Mouse (Mus musculus) kidney, postnatal 25 days (tissue): Measurements from ENCODE around the gene Cpsf4l.

ENCODE experiments used
- DNase-seq, 2 experiments: peaks; one replicate each; pipeline ENCODE4 v3.0.0; 2021; ENCODE audit warnings: mixed read lengths in 2 of 2

Cpsf4l gene

GRCm38 (mm10) chr11:113698013-113698545 lies 11.7 kb downstream of the Cpsf4l start:
- DNase-seq = peak; percentile 79 to 89

GRCm38 (mm10) chr11:113697571-113697970 lies 12.2 kb downstream of the Cpsf4l start:
- no peak for DNase-seq

DNA sequence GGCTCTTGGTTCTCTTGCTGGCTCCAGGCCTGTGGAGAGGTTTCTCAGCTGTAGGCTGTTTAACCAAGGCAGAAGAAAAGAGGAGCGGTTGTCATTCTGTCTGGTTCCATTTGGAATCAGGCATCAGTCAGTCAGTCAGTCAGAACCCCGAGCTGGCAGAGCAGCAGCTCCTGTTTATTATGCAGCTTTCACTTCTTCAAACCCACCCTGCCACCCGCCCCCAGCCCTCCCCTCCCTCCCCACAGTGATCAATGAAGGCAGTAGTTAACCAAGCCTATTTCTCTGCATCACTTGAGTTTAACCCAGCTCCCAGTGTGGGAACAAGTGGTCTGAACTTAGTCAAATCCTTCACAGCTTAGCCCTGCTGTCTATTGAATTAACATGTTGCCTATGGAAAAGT lies 18.0 kb downstream of the Cpsf4l start:
- no peak for DNase-seq

- peak; percentile 42 to 71 for DNase-seq
Observed at GRCm38 (mm10) chr11:113691318-113691717, 18.5 kb downstream of the Cpsf4l start.

DNA sequence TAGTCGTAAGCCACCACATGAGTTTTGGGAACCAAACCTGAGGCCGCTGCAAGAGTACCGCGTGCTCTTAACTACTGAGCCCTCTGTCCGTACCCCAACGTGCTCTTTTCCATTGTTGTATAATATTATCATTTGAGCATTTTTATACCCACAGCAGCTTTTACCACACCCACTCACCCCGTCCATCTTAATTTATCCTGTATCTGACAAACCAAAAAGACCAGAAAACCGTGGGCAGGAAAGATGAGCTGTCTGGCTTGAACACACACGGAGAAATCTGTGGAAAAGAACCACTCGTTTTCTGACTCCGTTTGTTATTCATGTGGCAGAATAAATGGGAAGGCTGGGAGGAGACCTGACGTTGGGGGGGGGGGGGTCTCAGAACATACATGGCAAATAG lies 19.3 kb downstream of the Cpsf4l start:
- no peak for DNase-seq

- DNase-seq = peak; percentile 47 to 65
Observed at GRCm38 (mm10) chr11:113687031-113687430, 22.8 kb downstream of the Cpsf4l start.

DNA sequence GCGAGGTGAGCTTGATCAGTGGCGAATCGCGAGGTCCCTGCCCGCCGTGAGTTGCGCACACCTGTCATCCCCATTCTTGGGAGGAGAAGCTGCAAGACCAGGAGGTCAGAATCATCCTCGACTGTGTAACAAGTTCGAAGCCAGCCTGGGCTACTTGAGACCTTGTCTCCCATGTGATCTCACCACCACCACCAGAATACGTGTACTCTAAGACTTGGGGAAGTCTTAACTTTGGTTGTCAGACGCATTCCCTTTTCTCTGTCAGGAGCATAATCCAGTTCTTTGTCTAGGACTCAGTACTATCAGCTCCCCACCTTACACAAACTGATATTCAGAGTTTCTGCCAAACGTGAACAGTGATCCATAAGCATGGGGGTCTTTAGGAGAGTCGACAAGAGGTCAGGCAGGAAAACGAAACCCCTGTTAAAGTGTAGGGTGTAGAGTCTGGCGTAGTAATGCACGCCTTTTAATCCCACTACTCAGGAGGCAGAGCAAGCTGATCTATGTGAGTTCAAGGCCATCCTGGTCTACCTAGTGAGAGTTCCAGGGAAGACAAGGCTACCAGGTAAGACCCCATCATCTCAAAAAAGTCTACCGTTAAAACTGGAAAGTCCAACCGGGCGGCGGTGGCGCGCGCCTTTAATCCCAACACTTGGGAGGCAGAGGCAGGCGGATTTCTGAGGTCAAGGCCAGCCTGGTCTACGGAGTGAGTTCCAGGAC lies 24.9 kb downstream of the Cpsf4l start:
- no peak for DNase-seq

- DNase-seq = peak; percentile 94 to 97
Observed at GRCm38 (mm10) chr11:113683957-113684706, 25.7 kb downstream of the Cpsf4l start, which contains the start of the genes Fam104a and D11Wsu47e. Fam104a (minus strand) TSS chr11:113684155. D11Wsu47e (plus strand) TSS chr11:113684412.

GRCm38 (mm10) chr11:113683627-113683956 lies 26.2 kb downstream of the Cpsf4l start:
- no peak for DNase-seq

DNA sequence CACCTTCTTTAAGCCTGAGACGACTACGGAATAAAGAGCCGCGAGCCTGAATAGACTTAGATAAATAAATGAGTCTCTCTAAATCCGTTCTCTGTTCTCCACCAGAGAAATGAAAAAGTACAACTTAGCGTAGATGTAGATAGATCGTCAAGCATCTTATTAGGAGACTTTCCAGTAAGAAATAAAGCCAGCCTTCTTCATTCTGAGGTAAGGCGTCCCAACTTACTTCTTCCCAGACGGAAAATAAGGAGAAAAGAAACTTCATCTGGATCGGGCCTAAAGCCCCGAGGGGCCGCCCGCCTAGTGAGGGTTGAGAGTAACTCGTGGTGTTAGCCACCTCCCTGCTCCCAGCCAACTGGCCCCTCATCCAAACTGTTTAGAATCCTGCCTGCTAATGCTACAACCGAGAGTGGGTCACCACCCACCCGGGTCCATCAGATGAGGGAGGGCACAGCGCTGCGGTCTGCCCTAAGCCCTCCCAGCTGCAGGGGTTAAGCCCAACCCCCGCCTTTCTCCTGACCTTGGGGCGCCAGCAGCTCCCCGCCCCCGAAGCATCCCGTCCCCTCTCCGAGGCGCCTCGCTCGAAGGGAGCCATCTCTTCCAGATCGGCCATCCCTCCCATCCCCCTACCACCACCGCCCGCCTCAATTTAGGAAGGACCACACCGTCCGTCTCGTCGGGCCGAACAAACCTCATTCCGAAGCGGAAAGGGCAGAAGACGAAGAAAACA lies 26.8 kb downstream of the Cpsf4l start:
- peak; percentile 58 to 80 for DNase-seq

GRCm38 (mm10) chr11:113681979-113682378 lies 27.8 kb downstream of the Cpsf4l start:
- DNase-seq = no peak

DNA sequence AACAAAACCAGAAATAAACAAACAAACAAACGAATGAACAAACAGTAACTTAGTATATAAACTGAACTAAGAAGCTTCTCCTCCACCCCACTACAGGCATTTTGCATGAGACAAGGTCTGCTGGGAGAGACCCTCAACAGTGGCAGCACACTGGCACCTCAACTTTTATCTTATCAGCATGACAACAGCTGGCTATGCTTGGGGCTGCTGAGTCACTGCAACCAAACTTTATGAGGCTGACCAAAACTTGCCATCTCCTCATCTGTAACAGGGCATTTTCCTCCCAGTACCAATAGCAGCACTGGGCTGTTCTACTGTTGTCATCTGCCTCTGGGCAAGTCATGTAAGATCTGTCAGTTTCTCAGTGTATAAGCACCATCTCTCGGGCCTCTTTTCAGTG lies 28.9 kb downstream of the Cpsf4l start:
- DNase-seq = no peak

GRCm38 (mm10) chr11:113678373-113678772 lies 31.4 kb downstream of the Cpsf4l start:
- peak; percentile 35 to 68 for DNase-seq

- DNase-seq = no peak
Observed at GRCm38 (mm10) chr11:113677378-113677777, 32.4 kb downstream of the Cpsf4l start.

DNA sequence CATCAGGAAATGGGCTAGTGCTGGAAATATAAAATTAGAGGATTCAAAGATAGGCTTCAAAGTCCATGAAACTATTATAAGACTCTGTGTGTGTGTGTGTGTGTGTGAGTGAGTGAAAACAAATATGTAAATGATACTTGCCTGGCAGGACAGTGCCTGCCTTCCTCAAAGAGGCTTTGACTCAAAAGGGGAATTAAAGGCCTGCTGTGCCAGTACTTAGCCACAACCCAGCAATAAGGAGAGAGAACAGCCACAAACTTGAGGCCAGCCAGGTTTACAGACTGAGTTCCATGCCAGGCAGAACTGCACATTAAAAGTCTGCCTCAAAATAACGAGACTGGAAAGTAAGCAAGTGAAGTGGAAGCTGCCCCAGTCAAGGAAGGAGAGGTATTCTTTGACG lies 33.0 kb downstream of the Cpsf4l start:
- DNase-seq = no peak

- DNase-seq = no peak
Observed at GRCm38 (mm10) chr11:113674595-113674994, 35.2 kb downstream of the Cpsf4l start.

GRCm38 (mm10) chr11:113673614-113674013 lies 36.2 kb downstream of the Cpsf4l start:
- no peak for DNase-seq

DNA sequence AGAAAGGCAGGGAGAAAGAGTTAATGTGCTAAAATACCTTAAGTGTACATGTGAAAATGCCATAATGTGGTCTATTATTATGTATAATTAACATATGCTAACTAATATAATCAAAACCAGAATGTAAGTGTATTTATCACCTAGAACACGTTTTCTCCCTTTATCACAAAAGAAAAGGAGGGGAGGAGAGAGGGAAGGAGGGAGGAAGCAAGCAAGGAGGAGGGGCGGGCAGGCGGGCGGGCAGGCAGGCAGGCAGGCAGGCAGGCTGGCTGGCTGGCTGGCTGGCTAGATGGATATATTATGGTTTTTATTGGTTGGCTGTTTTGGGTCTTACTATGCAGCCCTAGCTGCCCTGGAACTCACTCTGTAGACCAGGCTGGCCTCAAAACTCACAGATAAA lies 40.1 kb downstream of the Cpsf4l start:
- no peak for DNase-seq

GRCm38 (mm10) chr11:113668857-113669256 lies 41.0 kb downstream of the Cpsf4l start:
- no peak for DNase-seq

DNA sequence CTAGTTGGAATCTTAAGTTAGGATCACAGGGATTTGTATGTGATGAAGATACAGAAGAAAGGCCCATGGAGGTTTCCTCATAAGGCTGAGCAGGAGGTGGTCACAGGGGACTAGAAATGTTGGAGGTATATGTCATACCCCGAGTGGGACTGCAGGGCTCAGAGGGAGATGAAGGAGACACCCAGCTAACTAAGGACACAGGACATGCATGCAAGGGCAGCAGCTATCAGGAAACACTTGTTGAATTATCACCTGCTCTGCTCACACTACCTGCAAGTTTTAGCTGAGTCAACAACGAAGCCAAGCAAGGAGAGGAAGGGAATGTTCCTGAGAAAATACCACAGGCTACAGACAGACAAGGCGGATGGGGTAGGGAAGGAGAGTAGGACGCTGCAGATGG lies 42.1 kb downstream of the Cpsf4l start:
- no peak for DNase-seq

- peak; percentile 60 to 82 for DNase-seq
Observed at GRCm38 (mm10) chr11:113667122-113667521, 42.7 kb downstream of the Cpsf4l start.

- peak; percentile 76 to 86 for DNase-seq
Observed at GRCm38 (mm10) chr11:113666648-113667047, 43.2 kb downstream of the Cpsf4l start.

DNA sequence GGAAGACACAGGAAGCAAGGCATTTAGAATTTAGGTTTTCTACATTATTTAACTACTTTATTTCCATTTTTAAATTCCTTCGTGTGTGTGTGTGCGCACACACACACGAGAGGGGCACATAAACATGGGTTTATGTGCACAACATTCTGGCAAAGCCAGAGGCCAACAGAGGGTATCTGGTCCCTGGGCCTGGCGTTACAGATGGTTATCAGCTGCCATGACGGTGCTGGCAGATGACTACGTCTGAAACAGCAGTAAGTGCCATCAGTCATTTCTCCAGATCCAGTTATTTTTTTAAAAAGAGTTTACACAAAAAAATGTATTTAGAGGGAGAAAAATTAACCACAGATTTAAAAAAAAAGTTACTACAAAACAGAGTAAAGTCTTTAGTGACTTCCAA lies 43.6 kb downstream of the Cpsf4l start:
- no peak for DNase-seq
